Mouse (Mus musculus) mammary gland, adult 2 months (tissue): Measurements from ENCODE around the gene Olfr713. TPM values are rescaled to one million over a fixed set of nuclear protein-coding genes. Genes with fewer than 3 reads are reported as not detected.

Experiments used
- polyA plus RNA-seq: library from polyadenylated mRNA; depleted of rRNA; stranded (reverse); fragments of >200 nt; gene quantifications from 2 replicates; pipeline ENCODE4 v1.2.3, GENCODE M21; 2012; ENCODE audit warnings: low replicate concordance; rRNA removed

Gene Olfr713
- polyA plus RNA-seq: not detected in 2 replicates

GRCm38 (mm10) chr7:107030874-107031273 lies at the start of gene Olfr713:
TSS of gene Olfr713 (plus strand) at chr7:107031174.

GRCm38 (mm10) chr7:107005972-107006371 lies 25.0 kb upstream of the Olfr713 start, which contains the start of gene Olfr2:
TSS of gene Olfr2 (minus strand) at chr7:107006072.

GRCm38 (mm10) chr7:107070681-107071080 lies 39.7 kb downstream of the Olfr713 start, which contains the start of gene Olfr714:
TSS of gene Olfr714 (plus strand) at chr7:107070981.

Other genes starting within 250 kb of the Olfr713 start
- gene Olfr699, start 238.0 kb upstream of the Olfr713 start, polyA plus RNA-seq: not detected in 2 replicates
- not detected in 2 replicates for gene Olfr700, start 222.3 kb upstream of the Olfr713 start, polyA plus RNA-seq
- not detected in 2 replicates for gene Olfr701, start 217.0 kb upstream of the Olfr713 start, polyA plus RNA-seq
- gene Olfr702, start 197.3 kb upstream of the Olfr713 start, polyA plus RNA-seq: not detected in 2 replicates
- gene Olfr703, start 187.8 kb upstream of the Olfr713 start, polyA plus RNA-seq: not detected in 2 replicates
- gene Olfr704, start 168.0 kb upstream of the Olfr713 start, polyA plus RNA-seq: not detected in 2 replicates
- not detected in 2 replicates for gene Olfr705, start 154.3 kb upstream of the Olfr713 start, polyA plus RNA-seq
- gene Olfr706, start 143.0 kb upstream of the Olfr713 start, polyA plus RNA-seq: not detected in 2 replicates
- gene Olfr707, start 129.9 kb upstream of the Olfr713 start, polyA plus RNA-seq: not detected in 2 replicates
- not detected in 2 replicates for gene Olfr1532-ps1, start 123.2 kb upstream of the Olfr713 start, polyA plus RNA-seq
- not detected in 2 replicates for gene Olfr709-ps1, start 99.0 kb upstream of the Olfr713 start, polyA plus RNA-seq
- not detected in 2 replicates for gene Olfr710, start 82.9 kb upstream of the Olfr713 start, polyA plus RNA-seq
- gene Olfr6, start 67.2 kb upstream of the Olfr713 start, polyA plus RNA-seq: not detected in 2 replicates
- gene Olfr711, start 55.7 kb upstream of the Olfr713 start, polyA plus RNA-seq: not detected in 2 replicates
- not detected in 2 replicates for gene Olfr2, start 25.1 kb upstream of the Olfr713 start, polyA plus RNA-seq
- not detected in 2 replicates for gene Olfr714, start 39.8 kb downstream of the Olfr713 start, polyA plus RNA-seq
- not detected in 2 replicates for gene Olfr17, start 62.0 kb downstream of the Olfr713 start, polyA plus RNA-seq
- not detected in 2 replicates for gene Olfr715b, start 79.2 kb downstream of the Olfr713 start, polyA plus RNA-seq
- gene Olfr715, start 99.9 kb downstream of the Olfr713 start, polyA plus RNA-seq: not detected in 2 replicates
- gene Olfr716, start 107.2 kb downstream of the Olfr713 start, polyA plus RNA-seq: not detected in 2 replicates
- gene Nlrp14, start 135.8 kb downstream of the Olfr713 start, polyA plus RNA-seq: not detected in 2 replicates
- not detected in 2 replicates for gene Rbmxl2, start 178.3 kb downstream of the Olfr713 start, polyA plus RNA-seq